Mouse (Mus musculus) stomach, embryonic 15.5 days (tissue): Measurements from ENCODE around the gene Usp15. TPM values are rescaled to one million over a fixed set of nuclear protein-coding genes. Genes with fewer than 3 reads are reported as not detected.
A peak's percentile ranks its signal among the peaks of the same experiment; 100 is the strongest.

ENCODE experiments used
- ATAC-seq: fragments of 200-750 bp; cut with Nextera tagmentation; 2 replicates; pipeline ENCODE4 v1.8.0; 2017; ENCODE audit warnings: low read depth, moderate number of reproducible peaks, moderate TSS enrichment; ENCODE audit not compliant: insufficient read depth, low FRiP score
- H3K27ac ChIP-seq: fragments of 300-500 bp; sonication (generic); 2 replicates; pipeline ENCODE4 v1.5.1; 2015; ENCODE audit warnings: mild to moderate bottlenecking, inconsistent platforms
- H3K27me3 ChIP-seq: fragments of 300-500 bp; sonication (generic); replicated peaks from 2 replicates; pipeline ENCODE4 v1.6.1; 2015; ENCODE audit warnings: inconsistent platforms
- H3K36me3 ChIP-seq: fragments of 300-500 bp; sonication (generic); 2 replicates; pipeline ENCODE4 v1.6.1; 2015; ENCODE audit warnings: inconsistent platforms
- H3K4me1 ChIP-seq: fragments of 300-500 bp; sonication (generic); 2 replicates; pipeline ENCODE4 v1.6.1; 2015; ENCODE audit warnings: inconsistent platforms
- H3K4me2 ChIP-seq: fragments of 300-500 bp; sonication (generic); 2 replicates; pipeline ENCODE4 v1.6.1; 2015; ENCODE audit warnings: mild to moderate bottlenecking, inconsistent platforms
- H3K4me3 ChIP-seq: fragments of 300-500 bp; sonication (generic); replicated peaks from 2 replicates; pipeline ENCODE4 v1.5.1; 2015; ENCODE audit warnings: inconsistent platforms
- H3K9ac ChIP-seq: fragments of 300-500 bp; sonication (generic); 2 replicates; pipeline ENCODE4 v1.6.1; 2015; ENCODE audit warnings: inconsistent platforms
- H3K9me3 ChIP-seq: fragments of 300-500 bp; sonication (generic); 2 replicates; pipeline ENCODE4 v1.6.1; 2016; ENCODE audit warnings: inconsistent platforms
- WGBS: fragments of 180-500 bp; shearing (Covaris S2); methylation state at CpG from one replicate; pipeline ENCODE4 v1.1.7; 2015; 5-methylcytosine and 5-hydroxymethylcytosine counted together
- polyA plus RNA-seq: library from polyadenylated mRNA; unstranded; fragments of >200 nt; fragmentation: Nextera tagmentation; extraction: Ambion mirVana; gene quantifications from 2 replicates; pipeline ENCODE4 v1.2.1, GENCODE M21; 2015

The Usp15 gene
- polyA plus RNA-seq, 1 experiment from 2014 or later, result 70.3 TPM

DNA sequence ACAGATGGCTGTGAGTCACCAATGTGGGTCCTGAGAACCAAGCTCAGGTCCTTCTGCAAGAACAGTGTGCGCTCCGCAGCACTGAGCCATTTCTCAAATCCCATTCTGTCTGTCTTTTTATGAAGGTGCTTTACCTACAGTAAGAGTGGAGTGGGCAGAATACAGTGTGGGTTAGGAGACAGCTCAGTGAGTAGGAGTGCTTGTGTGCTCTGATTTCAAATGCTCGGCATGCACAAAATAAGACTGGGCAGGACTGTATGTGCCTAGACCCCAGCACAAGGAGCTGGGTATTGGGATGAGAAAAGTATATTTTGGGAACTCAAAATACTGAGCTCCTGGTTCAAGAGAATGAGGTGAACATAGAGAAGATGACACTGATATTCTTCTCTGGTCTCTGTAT lies 31.3 kb downstream of the Usp15 start:
- no peak overlapping the region for H3K4me2 ChIP-seq
- WGBS, result 93% methylated on average over 3 of the region's 3 CpGs
- ATAC-seq, result no peak
- no peak overlapping the region for H3K9ac ChIP-seq
- no peak overlapping the region for H3K27ac ChIP-seq
- no peaks in the 10 kb centered on the region for H3K4me1 ChIP-seq
- no peaks in the 10 kb centered on the region for H3K9me3 ChIP-seq
- H3K4me3 ChIP-seq, result no peak overlapping the region
- H3K36me3 ChIP-seq, result peaks cover 21% of the 10 kb centered on the region; the same call in 1 of the 2 replicates
- H3K27me3 ChIP-seq, result no peaks in the 10 kb centered on the region

DNA sequence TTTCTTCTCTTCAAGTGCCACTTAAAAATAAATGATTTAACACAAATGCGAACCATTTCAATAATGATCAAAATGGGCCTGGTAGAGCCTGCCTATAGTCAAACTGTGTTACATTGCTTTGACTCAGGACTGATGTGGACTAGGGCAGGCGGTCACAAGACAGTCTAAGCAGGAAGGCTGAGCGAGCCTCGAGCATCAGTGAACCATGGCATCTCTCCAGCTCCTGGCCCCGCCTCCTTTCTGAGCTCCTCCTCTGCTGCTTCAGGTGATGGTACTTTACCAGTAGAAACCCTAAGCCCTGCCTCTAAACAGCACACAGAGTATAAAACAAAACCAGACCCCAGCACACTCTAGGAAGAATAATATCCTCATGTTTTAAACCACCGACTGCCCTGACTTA lies 36.3 kb downstream of the Usp15 start:
- Histone ChIP-seq H3K4me3 (no peak overlapping the region), H3K27me3 (no peaks in the 10 kb centered on the region), H3K36me3 (peaks cover 7% of the 10 kb centered on the region; the same call in 1 of the 2 replicates), H3K4me1 (no peaks in the 10 kb centered on the region), H3K4me2 (no peak overlapping the region), H3K9ac (no peak overlapping the region), H3K9me3 (no peaks in the 10 kb centered on the region), H3K27ac (no peak overlapping the region)
- WGBS, result 79% methylated on average over 6 of the region's 6 CpGs
- ATAC-seq, result no peak

DNA sequence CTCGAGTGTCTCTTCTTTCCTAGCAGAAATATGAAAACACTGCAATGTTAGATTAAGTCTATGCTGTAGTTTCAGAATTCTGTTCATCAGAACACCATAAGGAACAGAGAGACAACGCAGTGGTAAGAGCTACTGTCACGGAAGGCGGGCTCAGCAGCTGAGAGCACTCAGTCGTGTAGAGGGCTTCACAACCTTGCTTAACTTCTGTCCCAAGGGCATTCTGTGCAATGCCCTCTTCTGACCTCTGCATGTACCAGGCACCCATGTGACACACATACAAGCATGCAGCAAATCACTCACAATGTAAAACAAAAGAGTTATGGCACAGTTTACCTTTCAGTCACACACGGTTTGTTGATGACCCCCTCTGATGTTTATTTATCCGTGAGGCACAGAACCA lies 37.5 kb downstream of the Usp15 start:
- H3K27me3 ChIP-seq, result no peaks in the 10 kb centered on the region
- WGBS, result 77% methylated on average over 7 of the region's 7 CpGs

DNA sequence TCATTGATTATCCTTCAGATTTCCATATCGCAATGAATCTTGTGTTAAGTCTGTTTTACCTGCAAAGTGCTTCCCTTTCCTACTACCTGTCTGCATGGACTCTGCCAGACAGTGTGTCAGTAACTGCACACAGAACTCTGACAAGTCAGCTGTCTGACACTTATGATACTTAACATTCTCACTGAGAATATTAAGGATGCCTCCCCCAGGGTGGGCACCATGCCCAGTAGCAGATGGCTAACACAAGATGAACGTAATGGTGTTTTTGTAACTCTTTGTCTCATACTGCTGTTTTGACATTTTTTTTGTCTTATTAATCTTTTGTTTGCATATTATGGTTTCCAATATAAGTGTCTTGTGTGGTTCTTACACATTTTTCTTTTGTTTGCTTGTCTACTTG lies 40.4 kb downstream of the Usp15 start:
- 82% methylated on average over 2 of the region's 2 CpGs for WGBS

More for the DNA sequence above, 37.5 kb downstream of the Usp15 start:
- ATAC-seq, result no peak
- H3K9me3 ChIP-seq, result no peaks in the 10 kb centered on the region
- H3K4me3 ChIP-seq, result no peak overlapping the region
- peaks cover 5% of the 10 kb centered on the region for H3K36me3 ChIP-seq
- H3K27ac ChIP-seq, result no peak overlapping the region
- H3K9ac ChIP-seq, result no peak overlapping the region
- H3K4me2 ChIP-seq, result no peak overlapping the region
- no peaks in the 10 kb centered on the region for H3K4me1 ChIP-seq

DNA sequence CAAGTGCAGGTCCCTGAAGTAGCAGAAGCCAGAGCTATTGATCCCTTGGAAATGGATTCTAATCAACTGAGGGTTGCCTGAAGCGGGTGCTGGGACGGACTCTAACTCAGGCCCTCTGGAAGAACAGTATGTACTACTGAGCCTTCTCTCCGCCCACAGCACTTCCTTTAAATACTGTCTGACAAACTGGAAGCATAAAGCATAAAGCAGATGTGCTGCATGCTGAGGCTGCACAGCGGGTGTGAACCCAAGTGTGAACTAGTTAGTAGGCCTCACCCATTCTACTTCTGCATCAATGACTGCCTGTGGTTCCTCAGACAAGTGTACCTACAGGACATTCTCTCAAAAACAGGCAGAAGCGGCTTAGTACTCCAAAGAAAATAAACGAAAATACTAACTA lies 41.0 kb downstream of the Usp15 start:
- H3K9me3 ChIP-seq, result no peaks in the 10 kb centered on the region
- H3K4me3 ChIP-seq, result no peak overlapping the region
- H3K36me3 ChIP-seq, result peaks cover 2% of the 10 kb centered on the region
- H3K9ac ChIP-seq, result no peak overlapping the region
- WGBS, result 95% methylated on average over 6 of the region's 6 CpGs
- H3K27me3 ChIP-seq, result no peaks in the 10 kb centered on the region
- no peak overlapping the region for H3K27ac ChIP-seq
- no peaks in the 10 kb centered on the region for H3K4me1 ChIP-seq
- H3K4me2 ChIP-seq, result no peak overlapping the region
- no peak for ATAC-seq

More for the DNA sequence above, 40.4 kb downstream of the Usp15 start:
- no peak overlapping the region for H3K4me3 ChIP-seq
- peaks cover 2% of the 10 kb centered on the region for H3K36me3 ChIP-seq
- no peaks in the 10 kb centered on the region for H3K4me1 ChIP-seq
- no peaks in the 10 kb centered on the region for H3K9me3 ChIP-seq
- ATAC-seq, result no peak
- no peaks in the 10 kb centered on the region for H3K27me3 ChIP-seq
- H3K4me2 ChIP-seq, result no peak overlapping the region
- H3K9ac ChIP-seq, result no peak overlapping the region
- no peak overlapping the region for H3K27ac ChIP-seq

DNA sequence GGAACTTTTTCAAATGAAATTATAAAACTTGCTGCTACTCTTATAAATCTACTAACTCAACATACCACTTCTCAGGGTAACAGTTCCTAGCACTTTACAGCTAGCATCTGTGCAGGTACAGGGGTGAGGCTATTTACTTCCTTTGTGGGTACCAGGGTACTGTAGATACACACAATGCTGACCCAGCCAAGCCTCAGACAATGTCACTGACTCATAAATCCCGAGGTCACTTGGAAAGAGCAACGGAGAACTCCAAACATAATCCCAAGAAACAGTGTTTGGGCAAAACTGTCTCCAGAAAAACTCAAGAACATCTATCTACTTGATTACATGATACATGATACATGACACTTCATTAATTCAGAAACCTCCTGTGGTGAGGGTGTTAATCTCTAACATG lies 43.5 kb downstream of the Usp15 start:
- no peak overlapping the region for H3K4me2 ChIP-seq

DNA sequence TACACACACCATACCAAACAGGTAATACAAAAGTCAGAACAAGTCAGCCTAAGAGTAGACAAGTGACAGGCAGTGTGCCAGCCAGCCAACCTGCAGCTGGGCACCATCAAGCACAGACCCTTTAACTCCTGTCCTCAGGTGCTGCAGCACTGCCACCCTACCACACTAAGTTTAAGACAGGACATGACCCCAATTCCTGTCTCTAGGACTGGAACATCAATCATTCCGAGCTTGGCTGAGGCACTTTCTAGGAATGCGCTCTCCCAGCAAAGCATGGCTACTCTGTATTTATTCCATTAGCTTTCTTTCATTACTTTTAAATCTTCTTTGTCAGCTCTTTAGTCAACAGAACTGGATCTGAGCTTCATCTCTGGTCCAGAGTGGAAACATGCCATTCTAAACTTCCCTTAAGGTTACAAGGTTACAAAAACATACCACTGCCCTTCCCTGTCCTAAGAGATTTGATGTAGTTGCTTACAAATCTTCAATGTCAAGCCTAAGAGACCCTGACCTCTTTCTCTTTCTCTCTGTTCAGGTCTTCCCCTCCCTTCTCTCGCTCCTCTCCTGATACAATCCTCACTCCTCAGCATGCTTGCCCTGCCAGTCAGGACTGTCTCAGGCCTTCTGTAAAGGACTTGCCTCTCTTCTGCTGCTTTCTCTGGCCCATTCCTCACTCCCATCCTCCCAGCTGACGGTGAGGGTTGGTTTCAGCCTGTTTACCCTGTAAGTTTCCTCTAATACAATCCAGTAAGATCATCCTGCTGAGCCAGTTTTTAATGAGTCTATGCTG lies 48.6 kb downstream of the Usp15 start:
- no peak overlapping the region for H3K4me3 ChIP-seq
- H3K36me3 ChIP-seq, result 0 out of 2 replicates have a peak, but pooled peaks cover 4% of the 10 kb centered on the region
- no peak for ATAC-seq
- no peaks in the 10 kb centered on the region for H3K9me3 ChIP-seq
- no peak overlapping the region for H3K9ac ChIP-seq
- no peaks in the 10 kb centered on the region for H3K27me3 ChIP-seq
- H3K4me1 ChIP-seq, result peaks cover 3% of the 10 kb centered on the region; the same call in 1 of the 2 replicates
- H3K4me2 ChIP-seq, result no peak overlapping the region
- H3K27ac ChIP-seq, result no peak overlapping the region
- WGBS, result 34% methylated on average over 4 of the region's 4 CpGs

More for the DNA sequence above, 43.5 kb downstream of the Usp15 start:
- 51% methylated on average over 2 of the region's 2 CpGs for WGBS
- Histone ChIP-seq H3K4me3 (no peak overlapping the region), H3K9me3 (no peaks in the 10 kb centered on the region), H3K27me3 (no peaks in the 10 kb centered on the region), H3K4me1 (peaks cover 2% of the 10 kb centered on the region; the same call in 1 of the 2 replicates), H3K36me3 (no peaks in the 10 kb centered on the region; the same call in none of the 2 replicates), H3K9ac (no peak overlapping the region), H3K27ac (no peak overlapping the region)
- ATAC-seq, result no peak

DNA sequence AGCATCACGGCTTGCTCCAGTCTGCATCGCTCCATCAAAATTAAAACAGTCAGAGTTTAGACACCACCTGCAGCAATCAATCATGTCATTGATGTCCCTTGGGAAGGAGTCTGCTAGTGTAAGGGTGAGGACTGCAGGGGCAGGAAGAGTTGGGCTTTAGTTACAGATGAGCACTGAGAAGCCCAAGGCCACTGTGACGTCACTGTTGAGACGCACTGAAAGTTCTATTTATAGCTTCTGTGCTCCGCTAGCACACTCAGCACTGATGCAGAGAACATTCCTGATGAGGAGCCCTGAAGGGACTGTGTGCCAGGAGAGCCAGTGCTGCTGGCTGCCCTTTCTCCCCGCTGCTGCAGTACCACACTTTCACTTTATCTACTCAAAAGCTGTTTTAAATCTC lies 49.6 kb downstream of the Usp15 start:
- Histone ChIP-seq H3K9me3 (no peaks in the 10 kb centered on the region), H3K4me2 (no peak overlapping the region), H3K9ac (no peak overlapping the region), H3K4me3 (no peak overlapping the region), H3K27me3 (no peaks in the 10 kb centered on the region), H3K36me3 (0 out of 2 replicates have a peak, but pooled peaks cover 4% of the 10 kb centered on the region), H3K27ac (no peak overlapping the region), H3K4me1 (peaks cover 3% of the 10 kb centered on the region; the same call in 1 of the 2 replicates)
- peak; percentile 22; the same call in 1 of the 2 replicates for ATAC-seq
- WGBS, result 37% methylated on average over 6 of the region's 6 CpGs

DNA sequence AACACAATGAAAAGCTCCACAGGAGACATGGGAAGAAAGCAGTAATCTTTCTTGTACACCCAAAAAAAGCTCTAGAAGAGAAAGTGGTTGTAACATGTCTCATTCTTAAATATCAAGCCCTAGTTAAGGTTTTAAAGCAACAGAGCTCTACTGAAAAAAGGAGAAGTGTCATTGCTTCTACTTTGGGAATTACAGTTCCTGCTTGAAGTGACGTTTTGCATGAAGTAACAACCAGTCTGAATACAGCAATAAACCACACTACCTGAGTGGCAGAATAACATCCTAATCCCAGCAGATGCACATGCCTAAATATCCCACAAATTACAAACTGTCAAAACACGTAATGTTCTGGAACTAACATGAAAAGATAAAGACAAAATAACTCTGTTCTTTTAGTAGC lies 50.4 kb downstream of the Usp15 start:
- H3K36me3 ChIP-seq, result 0 out of 2 replicates have a peak, but pooled peaks cover 4% of the 10 kb centered on the region
- H3K9ac ChIP-seq, result no peak overlapping the region
- H3K27ac ChIP-seq, result no peak overlapping the region
- no peak overlapping the region for H3K4me2 ChIP-seq
- no peak for ATAC-seq
- H3K4me3 ChIP-seq, result no peak overlapping the region
- H3K27me3 ChIP-seq, result no peaks in the 10 kb centered on the region
- H3K9me3 ChIP-seq, result no peaks in the 10 kb centered on the region
- peaks cover 3% of the 10 kb centered on the region; the same call in 1 of the 2 replicates for H3K4me1 ChIP-seq
- WGBS, result 82% methylated on average over 2 of the region's 2 CpGs

DNA sequence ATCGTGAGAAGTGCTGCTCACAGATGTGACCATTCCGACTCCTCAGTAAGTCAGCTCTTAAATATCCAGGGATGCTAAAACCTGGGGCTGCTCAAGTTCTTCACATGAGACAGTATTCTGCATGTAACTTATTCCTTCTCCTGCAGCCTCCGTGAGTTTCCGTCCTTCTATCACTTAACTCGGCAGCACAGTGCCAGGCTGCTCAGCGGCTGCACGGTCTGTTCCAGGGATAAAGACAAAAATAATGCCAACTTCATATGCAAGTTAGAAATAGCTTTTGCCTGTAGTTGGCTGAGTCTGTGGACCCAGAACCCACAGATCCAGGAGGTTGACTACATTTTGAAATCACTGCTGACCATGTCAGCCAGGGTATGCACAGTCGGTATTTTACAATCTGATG lies 52.5 kb downstream of the Usp15 start:
- Histone ChIP-seq H3K9ac (no peak overlapping the region), H3K4me3 (no peak overlapping the region), H3K27me3 (no peaks in the 10 kb centered on the region), H3K9me3 (no peaks in the 10 kb centered on the region), H3K4me1 (peaks cover 3% of the 10 kb centered on the region; the same call in 1 of the 2 replicates), H3K27ac (no peak overlapping the region), H3K36me3 (0 out of 2 replicates have a peak, but pooled peaks cover 4% of the 10 kb centered on the region), H3K4me2 (no peak overlapping the region)
- no peak for ATAC-seq
- 90% methylated on average over 8 of the region's 8 CpGs for WGBS

DNA sequence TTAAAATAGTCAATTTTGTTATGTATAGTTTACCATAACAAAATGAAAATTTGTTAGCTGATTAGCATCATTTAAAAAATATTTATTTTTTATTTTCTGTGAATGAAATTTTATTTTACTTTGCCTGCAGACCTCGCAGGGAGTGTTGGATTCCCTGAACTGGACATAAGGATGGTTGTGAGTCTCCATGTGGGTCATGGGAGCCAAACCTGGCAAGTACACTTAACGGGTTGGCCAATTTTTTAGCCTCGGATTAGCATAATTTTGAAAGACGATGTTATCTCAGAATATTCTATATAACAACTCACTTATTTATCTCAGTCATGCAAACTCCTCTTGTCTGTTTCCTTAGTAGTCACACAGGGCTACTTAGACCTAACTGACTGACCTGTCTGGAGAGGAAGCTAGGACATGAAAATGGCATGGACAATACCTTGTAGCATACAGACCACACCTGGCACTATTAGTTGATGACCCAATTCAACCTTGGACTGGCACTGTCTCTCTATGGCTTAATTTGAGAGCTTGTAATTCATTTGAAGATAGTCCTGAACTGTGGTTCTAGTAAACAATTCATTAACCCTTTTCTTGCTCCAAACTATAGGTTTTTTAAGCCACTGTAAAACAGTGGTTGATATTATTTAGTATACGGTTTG lies 54.3 kb downstream of the Usp15 start:
- 90% methylated on average over 5 of the region's 5 CpGs for WGBS
- Histone ChIP-seq H3K4me3 (no peak overlapping the region), H3K4me1 (no peaks in the 10 kb centered on the region), H3K9ac (no peak overlapping the region), H3K27ac (no peak overlapping the region), H3K4me2 (no peak overlapping the region), H3K27me3 (no peaks in the 10 kb centered on the region), H3K9me3 (no peaks in the 10 kb centered on the region), H3K36me3 (0 out of 2 replicates have a peak, but pooled peaks cover 4% of the 10 kb centered on the region)
- no peak for ATAC-seq

DNA sequence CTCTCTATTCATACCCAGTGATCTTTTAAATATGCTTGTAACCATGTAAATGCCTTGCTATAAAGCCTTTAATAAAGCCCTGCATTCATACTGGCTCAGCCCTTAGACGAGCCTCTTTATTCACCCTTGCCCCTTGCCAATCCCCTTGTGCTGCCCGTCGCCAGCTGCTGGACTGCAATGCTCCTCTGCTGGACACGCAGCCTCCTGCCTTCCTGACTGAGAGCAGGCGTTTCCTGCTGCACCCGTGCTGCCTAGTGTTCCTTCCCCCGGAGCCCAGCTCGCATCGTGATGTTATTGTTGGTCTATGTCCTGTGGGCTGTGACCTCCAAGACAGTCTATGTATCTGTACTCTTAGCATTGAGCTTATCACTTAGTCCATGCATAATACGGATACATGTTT lies 61.0 kb downstream of the Usp15 start:
- Histone ChIP-seq H3K4me3 (no peak overlapping the region), H3K4me1 (no peaks in the 10 kb centered on the region), H3K27me3 (no peaks in the 10 kb centered on the region), H3K36me3 (no peaks in the 10 kb centered on the region), H3K9me3 (no peaks in the 10 kb centered on the region), H3K4me2 (no peak overlapping the region), H3K9ac (no peak overlapping the region), H3K27ac (no peak overlapping the region)
- 67% methylated on average over 10 of the region's 10 CpGs for WGBS
- no peak for ATAC-seq
